Mouse (Mus musculus) heart, postnatal 36 days (tissue): ENCODE measurements around the gene Tnfsf9. TPM values are rescaled to one million over a fixed set of nuclear protein-coding genes. Genes with fewer than 3 reads are reported as not detected.

ENCODE experiments used
- DNase-seq, 2 experiments: peaks; one replicate each; pipeline ENCODE4 v3.0.0; 2021 to 2022
- intact Hi-C: fragments of 180-260 bp; cut with DNase I; formaldehyde crosslinking; loops from one replicate; pipeline ENCODE4 v1.15.1; 2025
- total RNA-seq, 2 experiments: library from RNA; stranded (reverse); gene quantifications; 2 replicates each; pipeline ENCODE4 v1.2.3; 2021

The Tnfsf9 gene
- under 1 TPM; 0.33 to 0.53 TPM for total RNA-seq

- intact Hi-C loops: no loop called here
- DNase-seq: peak; percentile 42 to 51
Measured at GRCm38 (mm10) chr17:57105181-57106034, at the start of gene Tnfsf9. Gene Tnfsf9 (plus strand): TSS chr17:57105325.

DNA sequence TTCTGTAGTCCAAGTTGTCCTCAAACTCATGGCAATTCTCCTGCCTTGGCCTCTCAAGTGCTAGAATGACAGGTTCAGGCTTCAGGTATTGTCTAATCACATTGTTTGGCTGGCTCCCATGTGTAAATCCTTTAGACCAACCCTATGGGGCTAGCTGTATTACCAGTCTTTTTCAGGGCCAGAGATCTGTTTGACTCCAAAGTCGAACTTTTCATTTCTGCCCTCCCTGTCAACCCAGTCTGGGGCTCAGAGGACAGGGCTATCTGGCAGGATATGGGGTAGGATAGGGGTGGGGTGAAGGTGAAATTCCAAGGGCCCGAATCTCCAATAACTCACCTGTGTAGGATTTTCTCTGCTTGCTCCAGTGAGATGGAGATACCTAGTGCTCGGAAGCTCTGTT is 48.9 kb upstream of the Tnfsf9 start:
- intact Hi-C loops: no loop called here
- no peak for DNase-seq

DNA sequence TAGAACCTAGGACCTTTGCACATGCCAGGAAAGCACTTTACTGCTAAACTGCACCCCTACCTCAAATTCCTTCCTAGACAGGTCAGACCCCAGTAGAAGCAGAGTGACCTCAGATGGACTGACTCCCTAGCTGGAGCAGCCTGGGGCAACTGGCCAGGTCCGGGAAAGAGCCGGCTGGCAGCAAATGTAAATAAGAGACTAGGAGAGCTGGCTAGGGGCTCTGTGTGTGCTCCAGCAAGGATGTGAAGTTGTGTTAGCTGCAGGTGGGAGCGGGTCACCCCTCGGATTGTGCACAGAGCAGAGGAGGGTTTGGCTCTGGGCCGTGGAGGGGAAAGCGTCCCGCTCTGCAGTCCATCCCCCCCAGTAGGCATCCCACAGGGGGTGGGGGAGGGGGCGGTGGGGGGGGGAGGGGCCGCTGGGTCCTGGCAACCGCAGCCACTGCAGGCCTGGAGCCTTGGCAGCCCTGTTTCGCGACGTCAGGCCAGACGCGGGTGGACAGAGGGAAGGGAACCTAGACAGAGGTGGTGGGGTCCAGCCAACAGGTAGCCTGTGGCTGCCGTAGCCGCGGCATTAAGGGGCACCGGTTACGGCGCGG is 46.1 kb upstream of the Tnfsf9 start, which contains the start of gene Crb3:
TSS of gene Crb3 (plus strand) at position 215 of the 595 bp plus-strand sequence.
- intact Hi-C loops: loop anchor here (1.0 kb wide), 1 partner anchor 26 kb away; no protein-coding TSS in a partner anchor

DNA sequence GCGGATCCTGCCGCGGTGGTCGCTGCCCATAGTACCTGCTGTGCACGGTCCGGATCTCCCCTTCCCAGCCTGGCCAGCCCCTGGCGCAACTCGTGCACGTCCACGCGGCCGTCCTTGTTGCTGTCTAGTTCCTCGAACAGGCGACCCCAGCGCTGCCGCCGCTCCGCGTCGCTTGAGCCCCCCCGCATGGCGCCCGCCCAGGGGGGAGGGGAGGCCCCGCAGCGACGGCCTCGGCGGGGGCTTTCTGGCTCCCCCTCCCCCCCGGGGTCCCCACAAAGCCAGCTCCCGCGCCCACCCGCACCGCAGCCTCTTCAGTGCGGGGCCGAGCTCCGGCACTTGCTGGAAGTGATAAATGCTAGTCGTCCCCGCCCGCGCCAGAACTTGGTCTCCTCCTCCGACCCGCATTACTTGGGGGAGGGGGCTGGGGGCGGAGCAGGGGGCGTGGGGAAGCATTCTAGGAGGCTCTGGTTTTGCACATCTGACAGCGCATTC is 45.6 kb upstream of the Tnfsf9 start, which contains the start of gene Slc25a23:
TSS of gene Slc25a23 (minus strand) at position 378 of the 492 bp plus-strand sequence.
- intact Hi-C loops: loop anchor here (1.0 kb wide), 1 partner anchor 26 kb away; no protein-coding TSS in a partner anchor
- DNase-seq: peak; percentile 63 to 70

More for the DNA sequence above, 46.1 kb upstream of the Tnfsf9 start, which contains the start of gene Crb3:
- DNase-seq: peak; percentile 49 to 60

GRCm38 (mm10) chr17:57060231-57060801 is 44.8 kb upstream of the Tnfsf9 start:
- intact Hi-C loops: loop anchor here (1.0 to 10.0 kb wide), 3 partner anchors 36 to 274 kb away; no protein-coding TSS in a partner anchor
- peak; percentile 95 to 97 for DNase-seq

GRCm38 (mm10) chr17:57061069-57061468 is 44.1 kb upstream of the Tnfsf9 start:
- DNase-seq: no peak
- intact Hi-C loops: loop anchor here (2.0 to 10.0 kb wide), 2 partner anchors 106 to 274 kb away; no protein-coding TSS in a partner anchor

DNA sequence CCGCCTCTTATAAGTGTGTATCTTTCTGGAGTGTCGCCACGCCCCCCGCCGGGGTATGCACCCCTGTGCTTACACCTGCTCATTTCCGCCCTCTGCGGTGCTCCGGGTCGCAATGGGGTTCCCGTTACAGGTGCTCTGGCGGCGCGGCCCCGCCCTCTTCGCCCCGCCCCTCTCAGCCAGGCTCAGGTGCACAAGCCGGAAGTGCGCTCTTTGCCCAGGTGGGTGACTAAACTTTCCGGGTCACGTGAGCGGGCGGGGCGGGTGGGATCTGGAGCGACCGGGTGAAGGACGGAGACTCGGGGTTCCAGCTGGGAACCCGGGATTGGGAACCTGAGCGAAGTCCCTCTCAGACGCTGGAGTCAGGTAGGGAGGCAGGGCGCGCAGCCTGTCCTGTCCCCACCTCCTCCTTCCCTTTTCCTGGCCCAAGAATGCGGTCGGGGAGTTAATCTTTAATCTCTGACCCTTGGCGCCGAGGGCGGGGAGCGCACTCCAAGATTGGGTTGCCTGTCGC is 43.1 kb upstream of the Tnfsf9 start:
- no peak for DNase-seq
- intact Hi-C loops: loop anchor here (10.0 kb wide), 1 partner anchor 273 kb away; no protein-coding TSS in a partner anchor

DNA sequence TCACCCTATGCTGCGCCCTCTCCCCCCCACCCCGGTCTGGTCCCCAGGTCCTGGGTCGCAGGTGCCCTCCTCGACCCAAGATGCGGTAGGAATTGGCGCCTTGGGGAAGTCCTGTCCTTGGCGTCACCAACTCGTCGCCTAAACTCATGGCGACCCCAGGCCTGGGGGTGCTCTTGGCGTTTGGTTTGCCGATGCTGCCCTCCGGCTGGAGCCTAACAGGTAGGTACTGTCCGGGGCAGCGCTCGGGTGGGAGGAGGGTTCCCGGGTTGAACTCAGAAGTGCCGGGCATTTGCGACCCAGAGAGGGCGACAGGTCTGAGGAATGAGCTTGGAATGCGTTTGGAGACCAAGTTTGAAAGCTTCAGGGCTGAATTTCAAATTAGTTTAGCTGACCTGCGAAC is 42.6 kb upstream of the Tnfsf9 start:
- DNase-seq: no peak
- intact Hi-C loops: loop anchor here (10.0 kb wide), 1 partner anchor 272 kb away; no protein-coding TSS in a partner anchor

GRCm38 (mm10) chr17:57063031-57063430 is 42.1 kb upstream of the Tnfsf9 start:
- intact Hi-C loops: loop anchor here (10.0 kb wide), 1 partner anchor 272 kb away; no protein-coding TSS in a partner anchor
- DNase-seq: no peak

GRCm38 (mm10) chr17:57066908-57067307 is 38.2 kb upstream of the Tnfsf9 start:
- intact Hi-C loops: loop anchor here (10.0 kb wide), 1 partner anchor 268 kb away; no protein-coding TSS in a partner anchor
- no peak for DNase-seq

GRCm38 (mm10) chr17:57070272-57070671 is 34.9 kb upstream of the Tnfsf9 start:
- intact Hi-C loops: no loop called here
- no peak for DNase-seq

DNA sequence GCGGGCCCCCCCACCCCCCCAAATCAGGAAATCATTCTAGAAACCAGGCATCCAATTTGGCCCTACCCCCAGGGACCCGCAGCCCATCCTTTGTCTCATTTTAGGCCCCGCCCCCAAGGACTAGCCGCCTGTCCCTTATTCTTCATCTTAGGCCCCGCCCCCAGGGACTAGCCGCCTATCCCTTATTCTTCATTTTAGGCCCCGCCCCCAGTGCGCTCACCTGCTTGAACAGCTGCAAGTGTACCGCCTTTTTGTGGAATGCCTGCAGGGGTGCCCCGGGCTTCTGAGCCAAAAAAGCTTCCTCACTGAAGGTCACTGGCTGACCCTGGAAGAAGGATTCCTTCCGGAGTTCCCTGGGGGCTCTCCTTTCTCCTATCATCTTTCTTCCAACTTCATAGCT is 34.4 kb upstream of the Tnfsf9 start:
- intact Hi-C loops: no loop called here
- no peak for DNase-seq

- intact Hi-C loops: no loop called here
- DNase-seq: no peak
Measured at GRCm38 (mm10) chr17:57076916-57077315, 28.2 kb upstream of the Tnfsf9 start.

- peak in 1 of 2 experiments; percentile 30 for DNase-seq
Measured at GRCm38 (mm10) chr17:57078336-57078735, 26.8 kb upstream of the Tnfsf9 start, which contains the start of gene Dennd1c. Gene Dennd1c (minus strand): TSS chr17:57078514.

DNA sequence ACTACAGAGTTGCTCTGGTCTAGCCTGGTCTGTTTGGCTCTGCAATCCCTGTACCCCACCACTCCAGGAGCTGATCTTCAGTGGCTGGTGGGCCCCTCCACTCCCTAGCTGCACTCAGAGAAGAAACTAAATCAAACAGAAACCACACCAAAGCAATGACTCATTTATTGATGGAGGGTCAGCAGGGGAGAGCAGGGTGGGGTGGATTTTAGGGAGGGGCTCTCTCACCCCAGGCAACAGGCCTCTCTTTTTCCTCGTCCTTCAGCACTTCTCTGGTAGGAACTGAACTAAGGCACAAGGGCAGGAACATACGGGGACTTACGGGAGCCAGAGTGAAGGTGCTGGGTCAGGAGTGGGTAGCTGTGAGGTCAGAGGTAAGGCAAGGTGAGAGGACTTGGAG is 25.2 kb upstream of the Tnfsf9 start:
- no peak for DNase-seq
- intact Hi-C loops: no loop called here

More at GRCm38 (mm10) chr17:57078336-57078735, 26.8 kb upstream of the Tnfsf9 start, which contains the start of gene Dennd1c:
- intact Hi-C loops: no loop called here

- intact Hi-C loops: no loop called here
- DNase-seq: no peak
Measured at GRCm38 (mm10) chr17:57081234-57081842, 23.8 kb upstream of the Tnfsf9 start.

DNA sequence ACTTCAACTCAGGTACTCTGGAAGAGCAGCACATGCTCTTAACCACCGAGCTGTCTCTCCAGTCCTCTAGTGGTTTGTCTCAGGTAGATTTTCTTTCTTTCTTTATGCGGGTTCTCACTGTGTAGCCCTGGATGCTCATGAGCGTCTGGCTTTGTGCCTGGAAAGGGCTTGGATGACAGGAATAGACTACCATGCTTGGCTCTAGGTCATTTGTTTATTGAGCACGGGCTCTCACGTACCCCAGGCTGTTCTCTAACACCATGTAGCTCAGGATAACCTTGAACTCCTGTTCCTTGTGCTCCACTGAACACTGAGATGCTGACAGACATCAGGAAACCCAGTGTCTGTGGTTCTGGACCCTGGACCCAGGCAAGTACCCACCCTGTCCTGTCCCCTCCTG is 22.6 kb upstream of the Tnfsf9 start:
- DNase-seq: no peak
- intact Hi-C loops: no loop called here

DNA sequence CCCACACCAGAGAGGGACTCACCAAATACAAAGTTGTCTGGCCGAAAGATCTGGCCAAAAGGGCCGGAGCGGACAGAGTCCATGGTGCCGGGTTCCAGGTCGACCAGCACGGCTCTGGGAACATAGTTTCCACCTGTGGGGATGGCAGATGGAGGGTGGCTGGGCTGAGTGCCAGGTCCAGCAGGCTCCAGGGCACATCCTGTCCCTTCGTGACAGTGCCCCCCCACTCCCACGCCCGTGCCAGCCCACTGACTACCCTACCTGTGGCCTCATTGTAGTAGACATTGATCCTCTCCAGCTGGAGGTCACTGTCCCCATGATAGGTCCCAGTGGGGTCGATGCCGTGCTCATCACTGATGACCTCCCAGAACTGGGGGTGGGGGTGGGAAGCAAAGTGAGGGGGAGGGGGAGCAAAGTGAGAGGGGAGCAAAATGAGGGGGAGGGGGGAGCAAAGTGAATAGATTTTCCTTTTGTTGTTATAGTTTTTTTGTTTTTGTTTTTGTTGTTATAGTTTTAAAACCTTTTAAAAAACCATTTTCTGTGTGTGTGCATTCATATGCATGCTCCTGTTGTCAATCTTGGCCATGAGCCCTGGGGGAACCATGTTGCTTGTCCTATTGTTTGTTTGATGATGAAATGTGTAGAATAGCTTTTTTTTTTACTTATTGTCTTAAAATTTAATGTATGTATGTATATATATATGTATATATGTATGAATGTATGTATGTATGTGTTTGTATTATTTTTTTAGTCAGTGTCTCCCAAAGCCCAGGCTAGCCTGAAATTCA is 19.0 kb upstream of the Tnfsf9 start:
- intact Hi-C loops: no loop called here
- no peak for DNase-seq
